Mouse (Mus musculus) brain, embryonic 14.5 days (tissue): ENCODE data around the gene Lmf1. TPM values are rescaled to one million over a fixed set of nuclear protein-coding genes. Genes with fewer than 3 reads are reported as not detected.
A peak's percentile ranks its signal among the peaks of the same experiment; 100 is the strongest.

Source experiments
- DNase-seq: peaks from one replicate; pipeline ENCODE4 v3.0.0-alpha.2; 2011; ENCODE audit warnings: low read depth
- CTCF ChIP-seq: fragments of 200-500 bp; IDR thresholded peaks from 2 replicates; pipeline ENCODE4 v1.5.1; 2012; ENCODE audit warnings: inconsistent platforms, mild to moderate bottlenecking, moderate library complexity, borderline replicate concordance; ENCODE audit not compliant: insufficient read depth, insufficient read length; ENCODE audit errors: extremely low read depth
- POLR2A ChIP-seq: fragments of 200-500 bp; IDR thresholded peaks from 2 replicates; pipeline ENCODE4 v1.6.1; 2012; ENCODE audit warnings: mild to moderate bottlenecking, inconsistent platforms, borderline replicate concordance; ENCODE audit not compliant: poor library complexity, insufficient read depth, insufficient read length, severe bottlenecking; ENCODE audit errors: extremely low read depth
- polyA plus RNA-seq: library from polyadenylated mRNA; depleted of rRNA; stranded (reverse); fragments of >200 nt; gene quantifications from 2 replicates; pipeline ENCODE4 v1.2.3, GENCODE M21; 2012

Gene Lmf1
- polyA plus RNA-seq, 1 experiment = 16.0 TPM

- TF ChIP-seq POLR2A = no peak
- TF ChIP-seq CTCF = no peak
- peak; percentile 56 for DNase-seq
Observed at GRCm38 (mm10) chr17:25614723-25615510, 36.0 kb downstream of the Lmf1 start.

GRCm38 (mm10) chr17:25618508-25619056 is 39.7 kb downstream of the Lmf1 start:
- peak; percentile 95 for DNase-seq
- no peak for TF ChIP-seq CTCF
- TF ChIP-seq POLR2A = no peak

- TF ChIP-seq POLR2A (no peak), CTCF (no peak)
- DNase-seq = no peak
Observed at GRCm38 (mm10) chr17:25623441-25623840, 44.6 kb downstream of the Lmf1 start.

GRCm38 (mm10) chr17:25623935-25624334 is 45.0 kb downstream of the Lmf1 start:
- no peak for TF ChIP-seq POLR2A
- TF ChIP-seq CTCF = no peak

GRCm38 (mm10) chr17:25624446-25625119 is 45.7 kb downstream of the Lmf1 start:
- no peak for DNase-seq

More at GRCm38 (mm10) chr17:25623935-25624334, 45.0 kb downstream of the Lmf1 start:
- no peak for DNase-seq

GRCm38 (mm10) chr17:25625282-25625681 is 46.4 kb downstream of the Lmf1 start:
- DNase-seq = no peak
- no peak for TF ChIP-seq POLR2A
- no peak for TF ChIP-seq CTCF

More at GRCm38 (mm10) chr17:25624446-25625119, 45.7 kb downstream of the Lmf1 start:
- TF ChIP-seq CTCF (no peak), POLR2A (no peak)

GRCm38 (mm10) chr17:25626196-25627043 is 47.5 kb downstream of the Lmf1 start:
- DNase-seq = peak; percentile 59
- no peak for TF ChIP-seq CTCF
- no peak for TF ChIP-seq POLR2A

- DNase-seq = no peak
- TF ChIP-seq POLR2A (no peak), CTCF (no peak)
Observed at GRCm38 (mm10) chr17:25630313-25630712, 51.4 kb downstream of the Lmf1 start.

- TF ChIP-seq CTCF (no peak), POLR2A (no peak)
- peak; percentile 74 for DNase-seq
Observed at GRCm38 (mm10) chr17:25634070-25634469, 55.2 kb downstream of the Lmf1 start.

GRCm38 (mm10) chr17:25635387-25635786 is 56.5 kb downstream of the Lmf1 start:
- DNase-seq = no peak
- TF ChIP-seq CTCF (no peak), POLR2A (no peak)
